10 mouse cellular contexts compared by ENCODE assay signal in genomic region chr11:96987873-96988655, GRCm38 (mm10). TPM values are rescaled to one million over a fixed set of nuclear protein-coding genes. Genes with fewer than 3 reads are reported as not detected.
DNase-seq lines count a peak whose midpoint lies in the region; ATAC-seq and TF ChIP-seq lines count a peak whose summit lies in the region.
"Had no signal": no experiment of that assay in that cellular context is flagged by ENCODE, and none has a peak within 500 bp of the region (broad histone marks: within the 10 kb centered on the region; RNA-seq: fewer than 3 reads in every experiment).

No protein-coding gene starts in this region.

- DNase-seq in embryo, embryonic 10 days (ENCODE audit: low spot score) = peak; percentile 55
- DNase-seq in embryo, embryonic 9.5 days (ENCODE audit: extremely low spot score) = no peak
- peak; percentile 72 for DNase-seq in 3134 (ENCODE audit: extremely low read depth, insufficient read length, low spot score)
- DNase-seq in brain, embryonic 14.5 days (ENCODE audit: low read depth) = peak; percentile 74
- DNase-seq in intestine, embryonic 14.5 days (ENCODE audit: low spot score) = peak; percentile 65
- peak; percentile 78 for DNase-seq in thymus, postnatal 14 days
- no peak for DNase-seq in gastrocnemius, postnatal 36 days

- peak; percentile 32 for ATAC-seq in intestine, embryonic 14.5 days (replicated peaks; ENCODE audit: low FRiP score, low TSS enrichment, low read depth)
- ATAC-seq in midbrain, embryonic 13.5 days = peak; percentile 82
- ATAC-seq: Patski had no signal

- H3K27ac ChIP-seq in intestine, embryonic 14.5 days (ENCODE audit: low read depth) = no peak overlapping the region
- no peak overlapping the region for H3K27ac ChIP-seq in midbrain, embryonic 13.5 days
- H3K27ac ChIP-seq: macrophage had no signal

- H3K4me1 ChIP-seq in intestine, embryonic 14.5 days (replicated peaks; ENCODE audit: control insufficient read depth, insufficient read depth, low read length) = peaks cover 28% of the 10 kb centered on the region
- peaks cover 14% of the 10 kb centered on the region for H3K4me1 ChIP-seq in midbrain, embryonic 13.5 days (replicated peaks)

- 0 out of 2 replicates have a peak, but pooled peaks cover 7% of the 10 kb centered on the region for H3K27me3 ChIP-seq in intestine, embryonic 14.5 days (replicated peaks; ENCODE audit: control insufficient read depth, insufficient read depth, low read length)
- H3K27me3 ChIP-seq in midbrain, embryonic 13.5 days = peaks cover 51% of the 10 kb centered on the region
- H3K27me3 ChIP-seq: Patski had no signal

- intact Hi-C loops in gastrocnemius, postnatal 36 days (cut with DNase I) = no loop called here

- H3K9ac ChIP-seq in intestine, embryonic 14.5 days (ENCODE audit: low read length) = no peak overlapping the region
- H3K9ac ChIP-seq in midbrain, embryonic 13.5 days (replicated peaks) = peak overlapping the region; percentile 48; the same call in 1 of the 2 replicates

- WGBS in intestine, embryonic 14.5 days = 7% methylated on average over 31 of the region's 31 CpGs
- WGBS in midbrain, embryonic 13.5 days = 6% methylated on average over 31 of the region's 31 CpGs

- H3K9me3 ChIP-seq in intestine, embryonic 14.5 days (ENCODE audit: control insufficient read depth, low read length) = no peaks in the 10 kb centered on the region
- no peaks in the 10 kb centered on the region for H3K9me3 ChIP-seq in midbrain, embryonic 13.5 days

- H3K4me3 ChIP-seq in intestine, embryonic 14.5 days (ENCODE audit: low read depth, low read length) = peak overlapping the region; percentile 8; the same call in 1 of the 2 replicates
- peak overlapping the region; percentile 41 for H3K4me3 ChIP-seq in midbrain, embryonic 13.5 days (replicated peaks)

- no peak for TF ChIP-seq CTCF in brain, embryonic 14.5 days (IDR thresholded peaks at IDR 0.05; ENCODE audit: borderline replicate concordance, extremely low read depth, insufficient read depth, insufficient read length)

- no peak for TF ChIP-seq POLR2A in brain, embryonic 14.5 days (IDR thresholded peaks at IDR 0.05; ENCODE audit: borderline replicate concordance, extremely low read depth, insufficient read depth, insufficient read length, poor library complexity, severe bottlenecking)

- H3K4me2 ChIP-seq in intestine, embryonic 14.5 days (ENCODE audit: low read length) = peak overlapping the region; percentile 50
- peak overlapping the region; percentile 61 for H3K4me2 ChIP-seq in midbrain, embryonic 13.5 days (replicated peaks)

- H3K36me3 ChIP-seq in intestine, embryonic 14.5 days (ENCODE audit: control insufficient read depth, insufficient read depth, low read length) = no peaks in the 10 kb centered on the region
- H3K36me3 ChIP-seq in midbrain, embryonic 13.5 days = no peaks in the 10 kb centered on the region

RNA-seq across cellular contexts. Expression of gene Sp2, which starts 5.3 kb away (rescaled TPM):
- 12.3 and 17.8 TPM in 2 replicates for polyA plus RNA-seq in brain, embryonic 14.5 days (2012; rRNA removed)
- polyA plus RNA-seq in intestine, embryonic 14.5 days (2014; fragmentation: Nextera tagmentation; extraction: Ambion mirVana) = 18.6 and 18.7 TPM in 2 replicates
- polyA plus RNA-seq in midbrain, embryonic 13.5 days (2015; fragmentation: Nextera tagmentation; extraction: Ambion mirVana) = 18.5 and 19.6 TPM in 2 replicates
- 10 to 100 TPM in 1 of 2 experiments, 1 to 10 TPM in 1; 8.6 to 12.5 TPM for total RNA-seq in gastrocnemius, postnatal 36 days (2021)

RNA-seq across cellular contexts. Expression of gene Sp6, which starts 25.1 kb away (rescaled TPM):
- polyA plus RNA-seq in brain, embryonic 14.5 days (2012; rRNA removed) = 0.64 and 1.0 TPM in 2 replicates
- not detected in 2 replicates for polyA plus RNA-seq in intestine, embryonic 14.5 days (2014; fragmentation: Nextera tagmentation; extraction: Ambion mirVana)
- 0.07 and 0.13 TPM in 2 replicates for polyA plus RNA-seq in midbrain, embryonic 13.5 days (2015; fragmentation: Nextera tagmentation; extraction: Ambion mirVana)
- not detected for total RNA-seq in gastrocnemius, postnatal 36 days (2021)
- polyA plus RNA-seq: macrophage had no signal

RNA-seq across cellular contexts. Expression of gene Scrn2, which starts 41.7 kb away (rescaled TPM):
- polyA plus RNA-seq in brain, embryonic 14.5 days (2012; rRNA removed) = 11.8 and 16.9 TPM in 2 replicates
- polyA plus RNA-seq in intestine, embryonic 14.5 days (2014; fragmentation: Nextera tagmentation; extraction: Ambion mirVana) = 18.6 and 19.0 TPM in 2 replicates
- polyA plus RNA-seq in midbrain, embryonic 13.5 days (2015; fragmentation: Nextera tagmentation; extraction: Ambion mirVana) = 18.4 and 18.6 TPM in 2 replicates
- 1 to 10 TPM; 9.6 to 9.8 TPM for total RNA-seq in gastrocnemius, postnatal 36 days (2021)

RNA-seq across cellular contexts. Expression of gene Pnpo, which starts 44.3 kb away (rescaled TPM):
- polyA plus RNA-seq in brain, embryonic 14.5 days (2012; rRNA removed) = 11.8 and 14.4 TPM in 2 replicates
- polyA plus RNA-seq in intestine, embryonic 14.5 days (2014; fragmentation: Nextera tagmentation; extraction: Ambion mirVana) = 40.9 and 44.1 TPM in 2 replicates
- polyA plus RNA-seq in midbrain, embryonic 13.5 days (2015; fragmentation: Nextera tagmentation; extraction: Ambion mirVana) = 18.2 and 18.3 TPM in 2 replicates
- total RNA-seq in gastrocnemius, postnatal 36 days (2021) = 1 to 10 TPM; 6.6 to 7.5 TPM

RNA-seq across cellular contexts. Expression of gene Lrrc46, which starts 53.1 kb away (rescaled TPM):
- polyA plus RNA-seq in brain, embryonic 14.5 days (2012; rRNA removed) = 2.0 and 2.9 TPM in 2 replicates
- polyA plus RNA-seq in intestine, embryonic 14.5 days (2014; fragmentation: Nextera tagmentation; extraction: Ambion mirVana) = 0.44 and 0.49 TPM in 2 replicates
- 2.5 and 3.2 TPM in 2 replicates for polyA plus RNA-seq in midbrain, embryonic 13.5 days (2015; fragmentation: Nextera tagmentation; extraction: Ambion mirVana)
- total RNA-seq in gastrocnemius, postnatal 36 days (2021) = under 1 TPM in 1 of 2 experiments, not detected in 1; 0.20 TPM

Comparison
In these comparisons a context has a peak if more than half of its experiments do, and no peak if none do; other contexts are left out.
1. DNase-seq: peak in embryo, embryonic 10 days (single experiment), 3134 (single experiment), brain, embryonic 14.5 days (single experiment), intestine, embryonic 14.5 days (single experiment) and thymus, postnatal 14 days (single experiment); none in embryo, embryonic 9.5 days (single experiment) and gastrocnemius, postnatal 36 days (0 of 2).